Mouse (Mus musculus) right cerebral cortex, postnatal 4 days (tissue): ENCODE measurements around the gene Gnl3l.

Experiments
- DNase-seq: peaks from one replicate; pipeline ENCODE4 v3.0.0-alpha.2; 2022

Gnl3l gene

DNA sequence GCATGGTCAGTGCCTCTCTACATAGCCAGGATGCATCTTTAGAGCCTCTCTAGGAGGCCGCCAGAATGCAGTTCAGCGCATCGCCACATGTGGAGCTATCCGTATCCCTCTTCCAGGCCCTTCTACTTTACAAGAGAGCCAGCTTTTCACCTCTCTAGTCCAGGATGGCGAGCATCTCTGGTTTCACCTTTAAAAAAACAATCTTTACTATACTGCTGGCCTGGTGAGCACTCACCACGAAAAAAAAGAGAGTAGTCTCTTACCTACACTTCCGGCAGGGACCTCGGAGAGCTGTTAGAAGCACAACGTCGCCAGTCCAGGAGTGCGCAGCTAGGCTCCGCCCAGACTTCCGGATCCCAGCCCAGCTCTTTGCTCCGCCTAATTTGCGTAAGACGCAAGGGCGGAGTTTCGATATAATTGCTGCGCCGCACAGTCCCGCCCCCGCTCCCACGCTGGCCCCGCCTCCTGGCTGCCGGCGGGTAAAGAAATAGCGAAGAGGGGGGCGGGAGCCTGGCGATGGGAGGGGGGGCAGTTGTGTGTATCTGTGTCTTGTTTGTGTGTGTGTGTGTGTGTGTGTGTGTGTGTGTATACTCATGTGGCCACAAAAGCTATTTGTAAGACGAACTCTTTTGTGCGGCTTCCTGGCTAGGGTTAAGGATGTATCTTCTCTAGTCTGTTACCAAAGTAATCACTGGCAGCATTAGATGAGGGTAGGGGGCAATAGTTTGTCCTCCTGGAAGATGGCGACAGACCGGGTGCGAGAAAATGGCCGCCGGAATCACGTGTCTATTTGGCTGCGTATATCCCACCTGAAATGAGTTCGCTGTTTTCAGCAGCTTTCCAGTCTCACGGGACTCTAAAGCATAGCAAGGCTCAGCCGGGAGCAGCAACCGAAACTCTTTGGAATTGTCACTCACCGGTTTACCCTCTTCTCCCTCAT, at the start of gene Gnl3l:
Gene Gnl3l (minus strand): TSS at position 385 of the 940 bp plus-strand sequence.
- peak; percentile 80 for DNase-seq

DNA sequence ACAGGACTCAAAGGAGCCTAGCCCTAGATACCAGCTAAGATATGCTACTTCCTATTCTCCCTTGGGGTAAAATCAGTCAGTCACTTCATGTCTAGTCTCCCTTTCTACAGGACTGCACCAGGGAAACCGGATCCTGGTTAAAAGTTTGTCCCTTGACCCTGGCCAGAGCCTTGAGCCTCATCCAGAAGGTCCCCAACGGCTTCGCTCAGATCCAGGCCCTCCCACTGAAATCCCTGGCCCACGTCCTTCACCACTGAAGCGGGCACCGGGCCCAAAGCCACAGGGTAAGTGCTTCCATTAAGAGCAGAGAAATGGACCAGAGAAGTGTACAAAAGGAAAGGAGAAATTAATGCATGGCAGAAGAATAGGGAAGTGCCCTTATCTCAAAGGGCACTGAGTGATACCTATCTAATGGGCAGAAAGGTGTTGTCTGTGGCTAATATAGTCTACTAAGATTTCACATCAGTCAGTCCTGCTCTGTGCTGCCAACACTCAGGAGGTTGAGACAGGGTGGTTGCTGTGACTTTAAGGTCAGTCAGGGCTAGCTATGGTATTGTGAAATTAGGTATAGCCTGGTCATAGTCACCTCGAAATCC, 49.0 kb upstream of the Gnl3l start:
- no peak for DNase-seq

DNA sequence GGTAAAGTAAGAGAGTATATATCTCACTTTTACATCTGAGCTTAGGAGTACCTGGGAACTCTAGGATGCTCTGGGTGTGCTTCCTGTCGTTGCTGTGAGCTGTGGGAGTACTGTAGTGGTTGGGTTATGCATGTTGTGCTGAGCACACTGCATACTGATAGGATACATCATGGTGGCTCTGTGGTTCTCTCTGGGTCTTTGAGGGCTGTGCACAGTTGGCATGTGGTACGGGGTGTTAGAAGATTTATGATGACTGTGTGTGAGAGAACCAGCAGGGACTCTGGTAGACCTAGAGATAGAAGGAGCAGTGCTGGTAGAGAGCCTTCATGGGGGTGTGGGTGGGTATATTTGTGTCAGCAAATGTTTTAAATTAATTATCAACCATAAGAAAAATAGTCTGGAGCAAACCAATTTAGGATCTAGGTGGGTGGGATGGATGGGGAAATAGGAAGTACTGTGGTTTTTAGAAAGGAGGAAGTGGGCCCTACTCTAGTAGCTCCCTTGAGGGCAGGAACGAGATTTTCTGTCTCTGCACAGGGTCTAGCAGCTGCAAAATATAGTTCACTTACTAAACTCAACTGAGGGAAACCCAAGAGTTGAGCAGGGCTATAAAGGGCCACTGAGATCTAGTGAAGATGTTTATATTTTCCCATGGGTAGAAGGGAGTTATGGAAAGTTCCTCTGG, 44.6 kb upstream of the Gnl3l start:
- DNase-seq, result no peak

DNA sequence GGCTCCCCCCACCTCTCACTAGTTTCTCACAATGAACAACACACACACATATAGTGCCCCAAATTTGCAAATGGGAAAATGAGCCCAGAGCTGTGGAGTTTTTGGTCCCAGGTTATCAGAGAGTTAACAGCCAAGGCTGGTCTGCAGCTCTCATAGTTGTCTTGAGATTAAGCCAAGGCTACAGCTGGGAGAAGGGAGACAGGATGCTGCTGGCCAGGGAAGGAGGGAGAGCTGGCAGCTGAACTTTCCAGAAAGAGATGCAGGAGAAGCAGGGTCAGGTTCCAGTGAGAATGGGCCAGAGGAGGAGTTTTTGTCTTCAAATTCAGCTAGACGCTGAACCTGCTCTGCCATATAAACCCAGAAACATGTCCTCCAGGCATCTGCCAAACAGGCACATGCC, 42.2 kb upstream of the Gnl3l start:
- no peak for DNase-seq

DNA sequence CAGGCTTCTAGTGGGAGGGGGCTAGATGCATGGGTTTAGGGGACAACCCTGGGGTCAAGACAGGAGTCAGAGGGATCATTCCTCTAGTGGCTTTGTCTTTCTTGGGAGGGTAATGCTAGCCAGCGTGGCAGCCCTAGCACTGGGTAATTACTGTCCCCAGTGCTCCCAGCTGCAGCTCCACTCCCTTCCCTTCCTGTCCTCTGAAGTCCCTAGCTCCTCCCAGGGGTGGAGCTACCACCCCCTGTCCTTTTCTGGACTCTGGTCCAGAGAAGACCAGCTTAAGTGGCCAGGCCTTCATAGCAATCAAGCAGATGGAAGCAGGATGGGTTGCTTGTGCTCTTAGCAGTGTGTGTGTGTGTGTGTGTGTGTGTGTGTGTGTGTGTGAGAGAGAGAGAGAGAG, 38.4 kb upstream of the Gnl3l start:
- DNase-seq, result no peak

DNA sequence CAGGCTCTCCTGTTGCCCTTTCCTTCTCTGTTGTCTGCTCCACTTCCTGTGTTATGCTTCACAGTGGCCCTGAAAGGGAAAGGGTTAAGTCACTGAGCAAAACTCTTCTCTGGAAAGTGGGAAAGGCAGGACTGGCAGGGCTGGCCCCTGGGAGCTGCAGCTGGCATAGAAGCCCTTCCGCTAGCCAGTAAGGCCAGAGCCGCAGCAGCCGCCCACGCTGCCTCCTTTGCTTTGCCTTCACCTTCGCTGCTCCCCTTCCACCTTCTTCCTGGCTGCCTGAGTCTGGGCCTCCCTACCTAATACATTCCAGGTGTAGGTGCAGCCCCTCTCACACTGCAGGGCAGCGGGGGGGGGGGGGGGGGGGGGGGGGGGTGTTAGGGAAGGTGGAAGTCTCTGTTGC, 37.4 kb upstream of the Gnl3l start:
- DNase-seq, result no peak

GRCm38 (mm10) chrX:151050337-151050736, 33.2 kb upstream of the Gnl3l start:
- DNase-seq, result peak; percentile 16

GRCm38 (mm10) chrX:151049661-151050215, 32.6 kb upstream of the Gnl3l start:
- DNase-seq, result no peak

GRCm38 (mm10) chrX:151047431-151048058, 30.4 kb upstream of the Gnl3l start:
- DNase-seq, result peak; percentile 23

DNA sequence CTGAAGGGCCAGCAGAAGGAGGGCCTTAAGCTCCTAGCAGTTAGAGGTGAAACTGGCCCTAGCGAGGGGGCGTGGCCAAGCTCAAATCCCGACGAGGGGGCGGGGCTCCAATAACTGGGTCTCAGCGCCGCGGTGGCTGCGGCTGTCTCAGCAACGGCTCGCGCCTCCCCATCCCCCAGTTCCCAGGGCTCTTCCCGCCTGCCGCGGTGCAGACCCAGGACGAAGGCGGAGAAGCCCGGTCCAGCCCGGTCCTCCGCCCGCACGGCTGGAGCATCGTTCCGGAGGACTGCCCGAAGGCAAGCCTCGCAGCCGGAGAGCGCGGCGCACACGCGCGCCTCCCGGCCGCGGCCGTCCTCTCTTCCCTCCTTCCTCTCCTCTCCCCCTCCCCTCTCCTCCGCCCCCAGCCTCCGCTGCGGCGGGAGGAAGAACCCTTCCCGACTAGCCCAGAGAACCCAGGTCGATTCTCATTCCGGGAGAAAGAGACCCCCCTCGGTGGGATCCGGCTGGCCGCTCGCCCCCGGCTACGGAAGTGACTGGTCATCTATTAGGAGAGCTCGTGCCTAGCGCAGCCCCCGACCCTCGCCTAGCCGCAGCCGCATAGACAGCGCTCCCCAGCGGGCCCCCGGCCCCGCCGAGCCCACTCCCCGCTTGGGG, 29.8 kb upstream of the Gnl3l start:
- peak; percentile 75 for DNase-seq

DNA sequence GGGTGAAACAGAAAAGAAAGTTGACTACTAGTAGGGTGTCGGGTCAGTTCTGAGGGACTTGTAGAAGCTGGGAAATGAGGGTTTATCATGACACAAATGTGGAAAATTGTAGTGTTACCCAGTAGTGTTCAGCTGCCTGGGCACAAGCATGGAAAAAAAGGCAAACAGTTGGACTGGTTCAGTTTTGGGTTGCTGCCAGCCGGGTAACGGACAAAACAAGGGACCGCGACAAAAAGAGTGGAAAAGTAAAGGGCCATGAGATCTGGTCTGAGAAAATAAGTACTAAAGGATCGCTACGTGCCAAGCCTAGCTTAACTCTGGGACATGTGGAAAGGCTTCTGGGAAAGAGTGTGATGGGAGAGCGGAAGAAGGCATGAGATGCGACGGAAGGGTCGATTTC, 29.2 kb upstream of the Gnl3l start:
- DNase-seq, result peak; percentile 29

GRCm38 (mm10) chrX:151045850-151046249, 28.7 kb upstream of the Gnl3l start, which contains the start of gene Fgd1:
Gene Fgd1, plus strand, starts transcription at chrX:151046150.
- DNase-seq, result no peak

- no peak for DNase-seq
These were observed 24.1 kb upstream of the Gnl3l start for GRCm38 (mm10) chrX:151041223-151041622.

DNA sequence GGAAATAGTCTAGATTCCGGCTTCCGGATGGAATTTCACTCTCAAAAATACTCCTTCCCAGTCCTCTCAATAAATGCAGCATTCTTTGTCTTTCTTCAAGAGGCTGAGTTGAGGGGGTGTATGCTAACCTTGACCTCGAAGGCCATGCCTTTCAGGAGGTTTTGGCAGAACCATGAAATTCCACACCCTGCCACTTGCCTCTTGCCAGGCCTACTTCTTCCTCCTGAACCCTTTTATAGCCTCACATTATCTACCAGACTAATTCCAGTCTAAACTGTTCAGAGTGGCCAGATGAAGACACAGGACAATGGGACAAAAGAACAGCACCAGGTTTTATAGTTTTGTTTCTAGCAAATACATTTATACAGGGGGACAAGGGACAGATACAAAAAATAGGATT, 14.3 kb upstream of the Gnl3l start:
- no peak for DNase-seq

- no peak for DNase-seq
These were observed 1.7 kb upstream of the Gnl3l start for GRCm38 (mm10) chrX:151018798-151019197.

DNA sequence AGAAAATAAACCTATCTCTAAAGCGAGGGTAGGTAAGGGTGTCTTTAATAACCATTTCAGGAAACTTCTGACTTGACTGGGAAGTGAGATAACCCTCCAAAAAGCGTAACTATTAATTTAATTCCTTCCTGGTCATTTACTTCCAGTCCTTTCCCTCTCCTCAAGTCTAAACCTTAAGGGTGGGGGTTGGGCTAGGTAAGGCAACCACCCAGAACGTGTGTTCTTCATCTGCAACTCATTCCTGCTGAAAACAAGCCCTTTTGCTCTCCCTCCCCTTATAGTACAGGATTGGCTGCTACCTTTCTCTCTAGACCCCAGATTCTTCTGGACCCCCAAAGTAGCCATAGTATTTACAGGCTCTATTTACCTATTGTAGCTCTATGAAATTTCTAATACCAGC, 775 bp upstream of the Gnl3l start:
- no peak for DNase-seq

GRCm38 (mm10) chrX:150996775-150997174, 20.3 kb downstream of the Gnl3l start:
- no peak for DNase-seq

GRCm38 (mm10) chrX:150981621-150982020, 35.5 kb downstream of the Gnl3l start:
- DNase-seq, result no peak

- DNase-seq, result no peak
These were observed 41.7 kb downstream of the Gnl3l start for GRCm38 (mm10) chrX:150975424-150975823.

DNA sequence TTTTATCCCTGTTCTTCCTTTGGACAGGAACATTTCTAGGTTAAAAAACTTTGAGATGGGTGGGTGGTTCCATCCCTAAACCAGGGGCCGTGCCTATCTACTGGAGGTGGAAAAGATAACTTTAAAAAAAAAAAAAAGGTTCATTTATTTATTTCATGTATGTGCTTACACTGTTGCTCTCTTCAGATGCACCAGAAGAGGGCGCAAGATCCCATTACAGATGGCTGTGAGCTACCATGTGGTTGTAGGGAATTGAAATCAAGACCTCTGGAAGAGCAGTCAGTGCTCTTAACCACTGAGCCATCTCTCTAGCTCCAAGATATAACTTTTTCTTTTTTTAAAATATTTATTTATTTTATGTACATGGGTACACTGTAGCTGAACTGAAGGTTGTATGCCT, 54.1 kb downstream of the Gnl3l start:
- DNase-seq, result no peak

DNA sequence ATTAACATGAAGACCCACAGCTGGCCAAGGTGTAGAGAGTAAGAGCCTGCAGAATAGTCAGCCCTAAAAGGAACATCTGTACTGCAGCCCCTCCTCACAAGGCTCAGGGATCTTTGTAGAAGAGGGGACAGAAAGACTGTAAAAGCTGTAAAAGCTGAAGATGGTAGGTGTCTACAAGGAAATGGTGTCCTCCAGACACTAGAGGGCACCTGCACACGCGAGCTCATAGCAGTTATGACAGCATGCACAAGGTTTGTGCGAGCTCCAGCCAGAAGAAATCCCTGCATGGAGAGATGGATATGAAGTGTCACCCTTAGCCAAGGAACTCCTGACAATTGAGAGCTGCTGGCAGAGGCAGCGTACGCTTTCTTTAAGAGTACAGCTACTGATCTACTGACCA, 56.4 kb downstream of the Gnl3l start:
- no peak for DNase-seq
